In the genomic region with DNA sequence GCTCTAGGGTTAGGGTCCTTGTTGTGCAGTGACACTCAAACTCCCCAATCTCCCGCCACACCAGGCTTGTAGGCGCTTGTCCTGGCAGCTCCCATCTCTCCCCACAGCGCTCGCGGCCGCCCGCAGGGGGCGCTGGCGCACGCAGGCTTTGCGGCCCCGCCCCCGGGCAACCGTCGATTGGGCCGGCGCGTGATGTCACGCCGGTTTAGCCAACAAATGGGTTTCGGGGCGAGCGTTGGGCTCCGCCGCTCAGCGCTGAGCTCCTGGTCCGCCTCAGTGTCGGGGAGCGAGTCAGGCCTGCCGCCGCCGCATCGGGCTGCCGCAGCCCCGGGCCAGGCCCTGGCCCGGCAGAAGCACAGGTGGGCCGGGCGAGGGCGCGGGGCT, we compare ENCODE assay signal across 1 mouse cellular context.
TF ChIP-seq lines count a peak whose summit lies in the region.

No protein-coding gene starts in this region.

TF ChIP-seq in CH12.LX, 34 proteins besides CTCF, POLR2A, EP300 and RAD21 (continued from another document):
- TF ChIP-seq ZC3H11A (IDR thresholded peaks at IDR 0.05; ENCODE audit: low read depth, low read length) (no peak), MAZ (IDR thresholded peaks at IDR 0.05; ENCODE audit: low read depth, low read length) (peak; percentile 41; the same call in 1 of the 2 replicates), MAFK (IDR thresholded peaks at IDR 0.05; ENCODE audit: insufficient replicate concordance, low read length) (no peak), ZKSCAN1 (IDR thresholded peaks at IDR 0.05; ENCODE audit: borderline replicate concordance, low read depth, low read length) (no peak), ELF1 (IDR thresholded peaks at IDR 0.05; ENCODE audit: low read depth, low read length) (peak; percentile 50), JUND (conservative IDR thresholded peaks at IDR 0.05; ENCODE audit: low read depth, low read length) (no peak), ETS1 (conservative IDR thresholded peaks at IDR 0.05; ENCODE audit: low read depth, low read length) (no peak), CHD1 (IDR thresholded peaks at IDR 0.05; ENCODE audit: low read depth, low read length) (no peak), NELFE (IDR thresholded peaks at IDR 0.05; ENCODE audit: low read depth, low read length) (peak; percentile 77), E2F4 (IDR thresholded peaks at IDR 0.05; ENCODE audit: insufficient replicate concordance, low read depth, low read length) (no peak), TCF12 (IDR thresholded peaks at IDR 0.05; ENCODE audit: low read depth, low read length) (peak; percentile 77), SIN3A (IDR thresholded peaks at IDR 0.05; ENCODE audit: low read length) (peak; percentile 86), USF1 (IDR thresholded peaks at IDR 0.05; ENCODE audit: low read depth, low read length) (peak; percentile 20; the same call in 1 of the 2 replicates), CHD2 (IDR thresholded peaks at IDR 0.05; ENCODE audit: low read length) (no peak), BHLHE40 (IDR thresholded peaks at IDR 0.05; ENCODE audit: low read depth, low read length) (peak; percentile 52; the same call in 1 of the 2 replicates), ZMIZ1 (IDR thresholded peaks at IDR 0.05; ENCODE audit: low read depth, low read length) (peak; percentile 62; the same call in 1 of the 2 replicates)
